Mouse (Mus musculus) activated CD4-positive, CD25-positive, alpha-beta regulatory T cell, adult 9 weeks (primary cell): ENCODE measurements around the gene U2af1. TPM values are rescaled to one million over a fixed set of nuclear protein-coding genes. Genes with fewer than 3 reads are reported as not detected.

Experiments
- polyA plus RNA-seq: library from polyadenylated mRNA; unstranded; fragments of 100-300 nt; shearing (Covaris generic); gene quantifications from one replicate; pipeline ENCODE4 v1.2.1, GENCODE M21; 2017

Gene U2af1
- 237 TPM for polyA plus RNA-seq

GRCm38 (mm10) chr17:31658468-31659185, at the start of gene U2af1:
U2af1 (minus strand) TSS chr17:31658892.

GRCm38 (mm10) chr17:31677507-31677906, 18.8 kb upstream of the U2af1 start, which contains the start of gene Cryaa:
Cryaa (plus strand) TSS chr17:31677807.

GRCm38 (mm10) chr17:31636942-31637811, 21.5 kb downstream of the U2af1 start, which contains the start of gene Cbs:
Cbs (minus strand) TSS chr17:31637238.

Other genes with a start within 250 kb of the U2af1 start
- gene Wdr4, start 138.9 kb downstream of the U2af1 start, polyA plus RNA-seq = 28.3 TPM
- 270 TPM for gene Ndufv3, start 138.8 kb downstream of the U2af1 start, polyA plus RNA-seq
- 71.2 TPM for gene Pknox1, start 94.2 kb downstream of the U2af1 start, polyA plus RNA-seq
- 0.06 TPM for gene Cbs, start 21.7 kb downstream of the U2af1 start, polyA plus RNA-seq
- not detected for gene Cryaa, start 18.9 kb upstream of the U2af1 start, polyA plus RNA-seq
- 6.1 TPM for gene Sik1, start 196.9 kb upstream of the U2af1 start, polyA plus RNA-seq